Mouse (Mus musculus) MEL (cell line): ENCODE measurements around the gene Ace3.

Source experiments
- BHLHE40 ChIP-seq: IDR thresholded peaks from 2 replicates; pipeline ENCODE4 v1.6.1; 2012; ENCODE audit warnings: low read depth, mild to moderate bottlenecking, inconsistent platforms, low read length, improper control_type of control experiment, borderline replicate concordance
- CTCF ChIP-seq, 3 experiments: IDR thresholded peaks in 2 of 3; conservative IDR thresholded peaks in 1 of 3; 2 replicates each; pipeline ENCODE4 v1.5.1; 2011 to 2012; ENCODE audit warnings: low read length in 3 of 3, low read depth in 2 of 3, mild to moderate bottlenecking in 2 of 3, improper control_type of control experiment in 1 of 3, inconsistent platforms in 1 of 3, mixed read lengths in 1 of 3, moderate library complexity in 1 of 3; ENCODE audit not compliant: control insufficient read depth in 1 of 3, insufficient read depth in 1 of 3, poor library complexity in 1 of 3, severe bottlenecking in 1 of 3
- E2F4 ChIP-seq: IDR thresholded peaks from 2 replicates; pipeline ENCODE4 v1.6.1; 2011; ENCODE audit warnings: low read depth, low read length, improper control_type of control experiment, borderline replicate concordance
- ETS1 ChIP-seq: IDR thresholded peaks from 2 replicates; pipeline ENCODE4 v1.6.1; 2012; ENCODE audit warnings: low read depth, mild to moderate bottlenecking, inconsistent platforms, low read length, improper control_type of control experiment, moderate library complexity
- KAT2A ChIP-seq: conservative IDR thresholded peaks from 2 replicates; pipeline ENCODE4 v1.6.1; 2012; ENCODE audit warnings: low read depth, low read length, improper control_type of control experiment, inconsistent platforms
- POLR2A ChIP-seq, 2 experiments: IDR thresholded peaks; 2 replicates each; pipeline ENCODE4 v1.6.1; 2011 to 2012; ENCODE audit warnings: low read length in 2 of 2, mild to moderate bottlenecking in 2 of 2, control low read depth in 1 of 2, improper control_type of control experiment in 1 of 2, low read depth in 1 of 2, moderate library complexity in 1 of 2; ENCODE audit not compliant: control insufficient read depth in 1 of 2, insufficient read depth in 1 of 2, poor library complexity in 1 of 2
- POLR2AphosphoS2 ChIP-seq: IDR thresholded peaks from 2 replicates; pipeline ENCODE4 v1.6.1; 2011; ENCODE audit warnings: low read length, improper control_type of control experiment
- UBTF ChIP-seq: IDR thresholded peaks from 2 replicates; pipeline ENCODE4 v1.6.1; 2012; ENCODE audit warnings: low read depth, mild to moderate bottlenecking, inconsistent platforms, low read length, improper control_type of control experiment, moderate library complexity, borderline replicate concordance; ENCODE audit not compliant: insufficient read depth
- USF1 ChIP-seq: IDR thresholded peaks from 2 replicates; pipeline ENCODE4 v1.6.1; 2014; ENCODE audit warnings: low read depth, mild to moderate bottlenecking, inconsistent platforms, low read length, improper control_type of control experiment, moderate library complexity

DNA sequence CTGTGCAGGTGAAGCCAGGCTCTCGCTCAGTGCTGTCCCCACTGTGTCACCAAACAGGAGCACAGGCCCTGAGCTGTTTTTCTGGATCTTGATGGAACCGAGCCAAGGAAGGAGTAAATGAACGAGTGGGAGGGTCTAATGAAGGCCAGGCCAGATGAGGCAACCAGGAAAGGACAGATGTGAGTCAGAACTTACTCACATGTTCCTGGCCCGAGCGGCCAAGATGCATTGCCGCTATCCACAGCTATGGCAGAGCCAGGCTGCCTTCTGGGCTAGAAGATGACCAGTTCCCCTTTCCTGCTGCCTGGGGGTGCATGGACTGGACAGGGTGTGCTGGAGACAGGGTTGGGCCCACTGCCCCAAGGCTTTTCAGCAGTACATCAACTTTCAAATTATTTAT lies 41.1 kb upstream of the Ace3 start:
- no peak for TF ChIP-seq KAT2A
- TF ChIP-seq POLR2A (IDR thresholded peaks at IDR 0.05; ENCODE audit: control insufficient read depth in 1 of 2, insufficient read depth in 1 of 2, low read depth in 1 of 2, low read length in 2 of 2, poor library complexity in 1 of 2): no peak
- TF ChIP-seq CTCF (IDR thresholded peaks at IDR 0.05 in 2 of 3, conservative IDR thresholded peaks at IDR 0.05 in 1 of 3; ENCODE audit: control insufficient read depth in 1 of 3, insufficient read depth in 1 of 3, low read depth in 2 of 3, low read length in 3 of 3, poor library complexity in 1 of 3, severe bottlenecking in 1 of 3): no peak
- TF ChIP-seq UBTF: no peak
- TF ChIP-seq BHLHE40: no peak
- no peak for TF ChIP-seq USF1
- TF ChIP-seq E2F4: no peak
- TF ChIP-seq POLR2AphosphoS2: no peak
- no peak for TF ChIP-seq ETS1
